Mouse (Mus musculus) monocyte, adult 2 months (primary cell): ENCODE data around the gene Lingo1.

Source experiments
- DNase-seq, 2 experiments: peaks; one replicate each; pipeline ENCODE4 v3.0.0; 2022; ENCODE audit warnings: low spot score in 2 of 2, low read depth in 1 of 2

The Lingo1 gene

DNA sequence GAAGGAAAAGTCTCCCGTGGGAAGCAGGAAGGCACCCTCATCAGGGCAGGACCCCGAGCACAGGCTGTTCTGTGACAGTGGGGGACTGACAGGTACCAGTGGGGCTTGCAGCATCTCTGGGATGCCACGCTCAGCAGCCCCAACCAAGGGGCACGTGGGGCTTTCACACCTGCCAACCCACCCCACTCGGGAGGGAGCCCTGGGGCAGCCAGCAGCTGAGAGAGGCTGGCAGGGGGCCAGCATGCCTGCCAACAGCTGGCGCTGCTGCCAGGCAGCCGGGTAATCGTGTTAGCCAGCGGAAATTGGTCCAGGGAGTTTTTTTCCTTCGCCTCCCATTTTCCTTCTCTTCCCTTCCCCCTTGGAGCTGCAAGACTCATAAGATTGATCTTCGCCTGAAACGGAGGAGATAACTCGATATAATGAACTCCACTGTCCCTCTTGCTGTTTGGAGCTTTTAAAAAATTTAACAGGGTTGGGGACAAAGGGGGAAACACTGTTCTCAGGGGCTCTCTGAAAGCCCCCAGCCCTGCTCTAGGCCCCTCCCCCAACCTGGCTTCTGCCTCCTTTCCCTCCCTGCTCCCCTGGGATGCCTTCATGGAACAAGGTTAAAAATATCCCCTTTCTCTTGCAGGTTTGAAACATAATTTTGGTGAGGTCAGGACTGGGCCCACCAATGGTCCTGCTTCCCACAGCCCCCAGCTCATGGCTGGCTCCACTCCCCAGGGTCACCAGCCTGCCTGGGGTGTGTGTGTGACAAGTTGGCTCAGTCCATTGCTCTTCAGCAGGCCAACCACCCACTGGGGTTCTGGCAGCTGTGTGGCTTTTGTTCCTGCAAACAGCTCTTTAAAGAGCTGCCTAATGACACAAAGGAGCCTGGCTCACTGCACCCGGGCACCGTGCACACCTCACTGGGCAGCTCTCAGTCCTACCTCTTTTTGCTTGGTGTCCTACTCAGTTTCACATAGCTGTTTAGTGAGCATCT, 68.3 kb downstream of the Lingo1 start:
- no peak for DNase-seq

DNA sequence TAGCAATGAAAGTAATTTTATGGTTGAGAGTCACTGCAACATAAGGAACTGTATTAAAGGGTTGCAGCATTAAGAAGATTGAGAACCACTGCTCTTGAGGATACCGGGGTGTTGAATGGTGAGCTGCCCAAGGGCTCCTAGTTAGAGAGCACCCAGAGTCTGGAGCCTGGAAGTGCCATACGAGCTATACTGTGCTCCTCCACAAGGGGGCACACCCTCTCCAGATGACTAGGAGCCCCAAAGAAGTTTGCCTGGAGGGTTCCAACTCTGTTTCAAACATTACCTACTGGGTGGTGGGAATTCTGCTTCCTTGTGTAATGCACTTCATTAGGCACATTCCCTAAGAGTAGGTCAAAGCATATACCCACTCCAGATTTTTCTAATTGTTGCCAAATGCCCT, 70.5 kb downstream of the Lingo1 start:
- DNase-seq = no peak

DNA sequence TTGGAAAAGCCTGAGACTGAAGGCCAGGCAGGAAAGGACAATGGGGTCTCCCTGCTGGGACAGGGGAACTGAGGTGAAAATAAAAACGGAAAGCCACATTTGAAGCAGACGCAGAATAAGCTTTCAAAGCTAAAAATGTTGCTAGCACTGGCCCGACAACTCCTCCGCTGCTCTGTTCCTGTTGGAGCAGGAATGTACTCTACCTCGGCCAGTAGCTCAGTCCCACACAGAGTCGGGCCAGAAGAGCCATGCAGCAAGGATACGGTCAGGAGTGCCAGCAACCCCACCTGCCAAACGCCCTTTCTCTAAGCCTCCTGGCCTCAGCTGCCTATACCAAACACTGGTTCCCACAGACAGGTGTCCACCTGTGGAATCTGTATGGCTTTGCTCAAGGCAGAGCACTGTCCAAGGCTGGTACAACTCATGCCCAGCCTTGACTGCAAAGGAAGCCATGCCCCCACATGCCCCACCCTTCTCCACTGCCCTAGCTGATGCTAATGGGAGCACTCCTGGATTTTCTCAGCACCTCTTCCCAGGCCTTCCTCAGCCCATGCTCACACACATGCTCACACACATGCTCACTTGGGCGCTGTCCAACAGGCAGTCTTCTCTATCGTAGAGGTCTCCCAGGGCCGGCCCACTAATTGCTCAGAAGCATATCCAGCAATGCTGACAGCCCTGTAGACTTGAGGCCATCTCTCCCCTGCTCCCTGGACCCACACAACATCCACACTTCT, 74.0 kb downstream of the Lingo1 start:
- no peak for DNase-seq

DNA sequence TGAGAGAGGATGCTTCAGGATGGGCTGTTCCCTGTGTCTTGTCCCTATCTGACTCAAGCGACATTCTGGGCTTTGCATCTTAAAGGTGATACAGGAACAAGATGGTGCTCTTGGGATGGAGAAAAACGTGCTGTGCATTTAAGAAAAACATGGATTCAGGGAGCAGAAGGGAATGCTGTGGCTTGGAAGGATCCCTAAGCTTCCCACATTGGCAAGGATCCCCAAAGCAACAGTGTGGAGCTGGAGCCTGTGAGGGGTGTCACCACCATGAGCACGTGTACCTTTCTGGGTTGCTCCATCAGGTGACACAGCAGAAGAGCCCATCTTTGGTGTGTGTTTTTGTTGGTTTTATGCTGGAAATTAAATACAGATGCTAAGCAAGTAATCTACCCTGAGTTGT, 77.3 kb downstream of the Lingo1 start:
- DNase-seq = no peak

DNA sequence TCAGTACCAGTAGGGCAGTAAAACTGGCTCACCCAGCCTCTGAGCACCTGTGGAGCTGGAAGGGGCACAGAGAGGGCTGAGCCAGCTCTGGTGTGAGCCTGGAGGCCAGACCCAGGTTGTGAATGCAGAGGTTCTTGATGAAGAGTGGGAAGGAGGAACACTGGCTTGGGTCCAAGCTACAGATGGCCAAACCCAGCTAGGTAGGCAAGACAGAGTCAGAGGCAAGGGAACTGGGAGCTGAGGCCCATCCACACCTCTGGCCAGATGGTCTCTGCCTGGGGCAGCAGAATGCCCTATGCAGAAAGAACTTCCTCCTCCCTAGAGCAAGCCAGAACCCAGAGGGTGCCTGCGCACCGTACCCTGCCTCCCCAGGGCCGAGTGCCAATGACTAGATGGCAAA, 79.7 kb downstream of the Lingo1 start:
- no peak for DNase-seq

DNA sequence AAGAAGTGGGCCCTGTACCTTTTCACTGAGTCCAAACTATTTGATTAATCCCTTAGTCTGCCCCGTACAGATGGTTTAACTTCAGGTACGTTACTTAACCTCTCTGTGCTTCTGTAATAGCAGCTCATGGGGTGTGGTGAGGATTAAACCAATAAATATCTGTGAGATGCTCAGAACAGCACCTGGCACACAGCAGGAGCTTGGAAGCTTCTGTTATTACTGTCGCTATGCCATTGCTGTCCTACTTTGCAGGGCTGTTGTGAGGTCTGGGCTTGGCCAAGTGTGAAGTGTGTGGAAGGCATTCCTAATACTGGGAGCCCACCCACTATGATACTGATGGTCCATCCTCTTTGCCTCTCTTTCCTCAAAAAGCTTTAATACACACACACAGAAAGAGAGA, 80.2 kb downstream of the Lingo1 start:
- no peak for DNase-seq

DNA sequence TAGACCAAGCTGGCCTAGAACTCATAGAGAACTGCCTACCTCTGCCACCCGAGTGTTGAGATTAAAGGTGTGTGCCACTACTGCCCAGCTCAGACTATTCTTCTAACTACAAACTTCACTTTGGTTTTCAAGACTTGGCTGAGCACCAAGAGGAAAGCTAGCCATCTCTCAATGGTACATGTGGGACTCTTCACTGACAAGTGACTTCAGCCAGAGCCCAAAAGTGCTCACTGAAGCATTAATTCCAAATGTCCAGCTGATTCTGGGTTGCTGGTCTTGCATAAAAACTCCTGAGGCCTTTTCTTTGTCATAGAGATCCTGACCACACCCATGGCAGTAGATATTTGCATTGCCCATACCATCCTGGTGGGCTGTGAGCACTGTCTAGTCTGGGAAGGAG, 81.9 kb downstream of the Lingo1 start:
- no peak for DNase-seq

DNA sequence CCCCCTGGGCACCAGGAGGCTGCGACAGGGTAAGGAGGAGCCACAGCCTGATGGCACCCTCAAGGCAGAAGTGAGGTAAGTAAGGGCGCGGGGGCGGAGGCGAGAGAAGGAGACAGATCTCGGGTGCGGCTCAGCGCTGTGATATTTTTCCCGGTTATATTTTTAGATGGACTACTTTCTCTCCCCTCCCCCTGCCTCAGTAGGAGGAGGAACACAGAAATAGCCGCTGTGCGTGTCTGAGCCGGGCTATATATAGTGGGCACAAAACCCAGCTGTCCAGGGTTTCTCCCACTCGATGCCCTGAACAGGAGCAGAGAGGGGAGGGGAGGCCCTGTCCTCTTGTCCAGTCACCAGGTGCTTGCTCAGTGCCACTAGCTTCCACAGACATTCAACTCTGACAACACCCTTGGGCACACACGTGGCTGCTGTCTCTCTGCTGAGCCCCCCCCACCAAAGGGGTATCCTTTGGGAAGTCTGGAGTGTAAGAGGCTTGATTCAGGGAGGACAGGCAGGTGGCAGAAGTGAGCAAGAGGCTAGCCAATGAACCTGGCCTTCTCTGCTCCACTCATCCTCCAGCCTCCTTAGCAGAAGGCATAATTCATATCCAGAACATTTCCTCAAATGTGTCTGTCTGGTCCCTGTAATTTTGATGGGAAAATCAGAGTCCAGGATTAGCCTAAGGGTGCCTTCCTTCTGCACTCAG, 83.5 kb downstream of the Lingo1 start:
- no peak for DNase-seq

DNA sequence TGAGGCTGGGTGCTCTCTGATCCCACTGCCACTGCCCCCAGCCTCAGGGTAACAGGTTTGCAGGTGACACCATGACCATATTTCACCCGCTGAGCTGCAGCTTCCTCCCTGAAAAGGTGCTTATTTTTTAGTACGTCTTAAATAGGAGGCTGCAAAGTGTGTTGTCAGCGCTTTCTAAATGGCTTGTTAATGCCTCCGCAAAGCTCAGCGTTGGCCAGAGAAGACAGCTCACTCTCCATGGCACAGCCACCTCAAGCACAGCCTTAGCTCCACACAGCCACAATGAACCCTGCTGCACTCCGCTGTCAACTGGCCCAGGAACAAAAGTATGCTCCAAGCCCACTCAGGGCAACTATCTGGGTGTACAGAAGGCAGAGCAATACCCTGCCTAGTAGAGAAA, 85.3 kb downstream of the Lingo1 start:
- no peak for DNase-seq

DNA sequence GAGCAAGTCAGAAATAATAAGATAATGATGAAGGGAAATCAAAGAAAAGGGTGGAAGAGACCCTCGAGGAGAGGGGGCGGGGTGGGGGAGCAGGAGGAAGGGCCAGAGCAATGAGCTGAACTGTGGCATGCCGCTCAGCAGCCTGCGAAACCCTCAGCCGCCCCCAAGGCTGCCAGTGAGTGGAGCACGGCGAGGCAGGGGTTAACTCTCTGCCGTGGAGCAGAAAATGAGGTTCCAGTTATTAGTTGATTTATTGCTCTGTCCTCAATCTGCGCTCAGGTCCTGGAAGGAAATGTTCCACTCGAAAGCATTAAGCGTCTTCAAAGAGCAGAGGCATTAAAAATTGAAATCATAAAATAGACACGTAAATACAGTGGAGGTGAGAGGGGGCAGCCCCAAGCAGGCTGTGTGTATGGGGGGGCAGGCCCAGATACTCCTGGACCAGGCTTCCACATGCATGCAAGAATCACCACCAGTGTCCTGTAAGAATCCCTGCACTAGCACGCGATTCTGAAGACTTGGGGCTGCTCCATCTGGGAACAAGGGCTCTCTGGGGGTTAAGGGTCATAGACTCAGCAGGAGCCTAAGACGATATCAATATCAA, 89.7 kb downstream of the Lingo1 start:
- DNase-seq = no peak

DNA sequence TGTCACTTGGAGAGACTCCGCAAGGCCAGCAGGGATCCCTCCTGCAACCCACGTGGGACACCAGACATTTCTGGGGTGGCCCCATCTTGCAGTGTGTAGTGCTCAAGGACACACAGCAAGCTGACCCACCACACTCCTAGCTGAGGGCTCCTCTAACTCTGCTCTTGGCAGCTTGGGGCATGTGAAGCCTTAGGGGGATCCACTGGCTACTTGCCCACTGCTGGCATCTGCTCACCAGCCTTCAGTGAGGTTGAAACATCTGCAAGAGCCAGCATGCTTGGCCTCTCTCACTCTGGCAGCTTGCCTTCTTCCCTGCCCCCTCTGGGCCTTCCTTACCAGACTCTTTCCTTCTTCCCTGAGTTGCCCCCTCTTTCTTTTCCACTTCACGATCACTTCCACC, 94.9 kb downstream of the Lingo1 start:
- no peak for DNase-seq

DNA sequence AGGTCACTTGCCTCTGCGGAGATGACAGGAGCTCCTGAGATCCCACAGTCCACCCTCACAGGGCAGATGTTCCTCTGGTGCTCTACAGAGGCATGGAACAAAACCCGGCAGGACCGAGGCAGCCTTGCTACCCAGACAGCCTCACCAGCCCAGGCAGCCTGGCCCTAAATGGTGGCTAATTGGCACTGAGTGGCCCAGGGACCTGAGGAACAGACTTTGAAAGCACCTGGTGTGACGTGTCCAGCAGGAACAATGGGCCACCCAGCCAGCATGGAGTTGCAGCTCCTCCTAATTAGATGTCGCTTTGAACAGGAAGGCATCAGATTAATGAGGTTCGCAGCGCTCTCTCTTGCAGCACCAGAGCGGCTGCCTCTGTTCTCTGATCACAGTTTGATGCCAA, 95.4 kb downstream of the Lingo1 start:
- DNase-seq = no peak

DNA sequence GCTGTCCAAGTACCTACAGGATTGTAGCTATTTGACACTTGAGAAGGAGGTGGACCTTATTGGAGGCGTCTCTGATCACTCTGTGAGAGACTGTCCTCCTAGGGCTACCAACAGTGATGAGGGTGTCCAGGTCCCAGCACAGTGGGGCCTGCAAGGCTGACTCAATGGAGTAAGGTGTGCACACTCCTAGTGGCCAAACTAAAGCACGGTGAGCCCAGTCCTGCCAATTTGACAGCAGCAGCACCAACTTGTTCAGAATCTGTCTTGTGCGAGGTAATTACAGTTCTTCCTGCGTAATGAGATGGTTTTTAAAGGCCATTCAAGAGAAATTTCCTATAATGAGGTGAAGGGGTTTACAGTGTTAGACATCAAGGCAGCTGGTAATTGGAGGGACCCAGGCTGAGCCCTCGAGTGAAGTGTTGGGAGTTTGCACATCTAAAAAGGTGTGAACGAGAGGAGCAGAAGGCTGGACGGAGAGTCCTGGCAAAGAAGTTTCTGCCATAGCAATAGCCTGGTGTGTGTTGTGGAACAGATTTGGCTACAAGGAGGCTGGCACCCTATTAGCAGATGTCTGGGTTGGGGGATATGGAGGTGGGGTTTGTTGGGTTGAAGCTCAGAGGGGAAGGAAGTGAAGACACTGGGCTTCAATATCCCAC, 97.4 kb downstream of the Lingo1 start:
- DNase-seq = no peak

DNA sequence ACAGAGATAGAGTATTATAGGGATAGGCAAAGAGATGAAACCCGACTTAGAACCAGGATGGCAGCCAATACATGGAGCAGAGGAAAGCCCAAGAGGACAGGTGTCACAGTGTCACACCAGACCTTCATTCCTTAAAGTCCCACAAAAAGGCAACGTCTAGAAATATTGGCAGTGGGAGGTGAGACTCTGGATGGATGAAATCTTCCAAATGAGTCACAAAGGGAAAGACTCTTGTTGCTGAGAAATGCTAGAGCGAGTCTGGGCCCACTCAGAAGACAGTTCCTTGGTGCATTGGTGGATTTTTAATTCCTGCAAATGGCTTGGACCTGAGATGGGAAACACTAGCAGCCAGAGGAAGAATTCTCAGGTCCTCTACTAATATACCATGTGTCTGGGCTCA, 102.2 kb downstream of the Lingo1 start:
- DNase-seq = no peak

DNA sequence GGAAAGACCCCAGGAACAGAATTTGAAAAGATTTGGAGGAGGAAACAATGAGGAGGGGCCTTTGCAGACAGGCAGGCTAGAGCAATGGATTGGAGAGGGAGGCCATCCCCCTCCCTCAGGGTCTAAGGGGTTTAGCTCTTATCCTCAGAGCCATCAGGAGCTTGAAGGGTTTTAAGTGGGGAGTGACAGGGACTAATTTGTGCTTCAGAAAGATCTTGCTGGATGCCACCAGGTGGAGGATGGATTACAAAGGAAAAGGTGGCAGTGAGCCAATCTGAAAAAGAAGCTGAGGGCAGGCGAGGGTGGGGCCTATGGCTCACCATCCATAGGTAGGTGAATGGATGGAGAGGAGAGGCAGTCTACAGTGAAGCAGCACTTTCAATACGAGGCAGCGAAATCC, 105.0 kb downstream of the Lingo1 start:
- no peak for DNase-seq

DNA sequence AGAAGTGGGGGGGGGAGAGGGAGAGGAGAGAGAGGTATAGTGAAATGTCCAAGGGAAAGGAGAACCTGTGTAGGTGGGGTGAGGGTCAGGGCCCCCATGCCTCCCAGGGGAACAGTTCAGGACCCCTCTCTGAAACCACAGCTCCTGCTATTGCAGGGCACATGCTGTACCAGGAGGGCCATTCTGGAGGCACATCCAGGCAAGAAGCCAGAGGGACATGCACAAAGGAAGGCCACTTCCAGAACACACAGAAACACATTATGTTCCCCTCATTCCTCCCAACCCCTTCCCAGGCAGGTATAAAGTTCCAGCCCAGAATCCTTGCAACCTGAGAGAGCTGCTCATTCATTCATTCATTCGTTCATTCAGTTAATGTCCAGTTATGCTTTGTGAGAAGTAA, 105.6 kb downstream of the Lingo1 start:
- DNase-seq = no peak

DNA sequence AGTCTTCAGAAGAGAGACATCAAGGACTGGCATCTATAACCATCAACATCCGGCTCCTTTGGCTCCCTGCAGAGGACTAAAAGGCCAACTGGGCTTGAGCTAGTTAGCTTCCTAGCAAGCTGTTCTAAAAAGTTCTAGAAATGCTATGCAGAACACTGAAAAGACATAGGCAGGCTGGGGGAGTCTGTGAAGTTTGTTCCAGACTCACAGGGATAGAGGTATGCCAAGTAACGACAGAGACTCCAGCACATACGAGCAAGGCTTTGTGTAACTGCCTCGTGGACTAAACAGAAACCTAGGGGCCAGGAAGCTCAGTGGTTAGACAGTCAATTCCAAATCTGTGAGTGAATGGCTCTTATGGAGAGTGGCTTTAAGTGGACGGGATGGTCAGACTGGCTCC, 108.8 kb downstream of the Lingo1 start:
- no peak for DNase-seq

DNA sequence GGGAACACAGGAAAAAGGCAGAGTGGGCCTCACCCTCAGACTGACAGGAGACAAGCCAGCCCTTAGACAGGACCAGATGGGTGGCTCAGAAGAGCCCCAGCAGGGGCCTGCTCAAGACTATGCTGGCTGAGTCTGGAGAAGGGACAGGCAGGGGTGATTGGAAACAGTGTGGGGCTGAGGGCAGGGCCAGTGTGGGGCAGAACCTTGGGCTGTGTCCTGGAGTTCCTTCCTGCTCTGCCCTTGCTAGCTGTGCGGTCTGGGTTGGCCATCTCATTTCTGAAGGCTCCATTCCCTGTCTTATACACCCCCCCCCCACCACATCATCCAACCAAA, 109.2 kb downstream of the Lingo1 start:
- DNase-seq = no peak

DNA sequence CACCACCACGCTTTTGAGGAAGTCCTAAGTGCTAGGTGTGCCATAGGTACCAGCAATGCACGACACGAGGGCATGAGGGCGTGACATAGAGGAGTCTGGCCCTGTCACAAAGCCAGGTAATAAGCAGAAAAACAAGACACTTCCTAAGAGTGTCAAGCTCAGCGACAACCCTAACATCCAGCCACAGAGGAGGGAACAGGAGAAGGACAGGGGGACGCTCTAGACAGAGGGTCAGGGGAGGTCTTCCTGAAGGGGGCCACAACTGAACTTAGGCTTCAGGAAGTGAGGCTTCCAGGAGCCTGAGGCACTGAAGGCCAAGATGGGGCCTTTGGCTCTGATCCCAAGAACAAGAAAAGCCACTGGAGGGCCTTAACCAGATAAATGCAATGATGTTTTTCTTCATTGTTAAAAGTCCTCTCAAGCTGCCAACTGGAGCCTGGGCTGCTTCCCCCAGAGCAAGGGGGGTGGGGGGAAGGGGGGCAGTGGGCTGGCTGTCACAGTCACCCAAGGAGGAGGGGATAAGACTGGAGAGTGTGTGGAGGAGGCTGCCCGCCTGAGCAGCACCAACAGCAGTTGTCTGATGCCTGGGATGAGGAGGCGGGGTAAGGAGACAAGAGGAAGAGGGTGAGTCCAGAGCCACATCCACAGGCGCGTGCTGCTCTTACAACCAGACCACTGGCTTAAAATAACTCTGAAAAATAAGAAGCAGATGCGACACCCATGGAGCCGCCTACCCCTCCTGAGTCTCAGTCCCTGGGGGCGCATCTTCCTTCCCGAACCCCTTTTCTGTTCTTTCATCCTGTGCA, 109.7 kb downstream of the Lingo1 start:
- DNase-seq = no peak

DNA sequence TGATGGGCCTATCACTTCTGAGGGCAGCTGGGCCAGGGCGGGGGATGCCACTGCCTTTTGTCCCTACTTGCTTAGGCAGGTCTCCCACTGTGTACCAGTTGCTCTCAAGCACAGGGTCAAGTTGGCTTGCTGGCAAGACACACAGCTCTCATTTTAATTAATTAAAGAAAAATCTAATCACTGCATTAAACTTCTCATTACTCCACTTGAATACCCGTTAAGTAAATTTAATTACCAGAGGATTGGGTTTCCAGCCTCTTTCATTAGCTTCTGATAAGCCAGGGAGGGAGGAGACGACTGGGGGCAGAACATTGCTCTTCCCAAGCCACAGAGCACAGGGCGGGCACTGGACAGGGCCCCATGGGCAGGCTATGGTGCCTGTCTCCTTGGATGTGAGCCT, 113.4 kb downstream of the Lingo1 start:
- DNase-seq = no peak
